In genomic region chr7:65461412-65461811, GRCm38 (mm10) we compare ENCODE assay signal across 19 mouse cellular contexts.
A peak's percentile ranks its signal among the peaks of the same experiment; 100 is the strongest.
DNase-seq lines count a peak whose midpoint lies in the region; ATAC-seq and TF ChIP-seq lines count a peak whose summit lies in the region.
"Had no signal": no experiment of that assay in that cellular context is flagged by ENCODE, and none has a peak within 500 bp of the region (broad histone marks: within the 10 kb centered on the region; RNA-seq: fewer than 3 reads in every experiment).

No protein-coding gene starts in this region.

- DNase-seq in heart, adult 11 months, result peak; percentile 96
- DNase-seq in heart, postnatal 25 days (ENCODE audit: low spot score), result no peak
- peak; percentile 36 for DNase-seq in kidney, adult 9 months
- DNase-seq in kidney, adult 11 months, result no peak
- DNase-seq in midbrain, postnatal 0 days (ENCODE audit: low spot score), result peak; percentile 41
- DNase-seq in layer of hippocampus, postnatal 10 days (ENCODE audit: low spot score in 2 of 2), result no peak
- DNase-seq in gastrocnemius, postnatal 4 days (ENCODE audit: low spot score in 2 of 2), result no peak
- DNase-seq: B cell, adult 2 months; cerebellum, postnatal 25 days; embryo, embryonic 11 days; gastrocnemius, postnatal 25 days; midbrain, embryonic 14.5 days; thymus, postnatal 14 days had no signal

- WGBS in midbrain, postnatal 0 days, result 100% methylated on average over 1 of the region's 1 CpGs
- 91% methylated on average over 1 of the region's 1 CpGs for WGBS in midbrain, embryonic 13.5 days

- H3K4me2 ChIP-seq in midbrain, postnatal 0 days (ENCODE audit: low read depth, low read length, poor library complexity, severe bottlenecking), result no peak overlapping the region
- H3K4me2 ChIP-seq in midbrain, embryonic 13.5 days (replicated peaks), result no peak overlapping the region
- H3K4me2 ChIP-seq: hindbrain, embryonic 12.5 days; liver, embryonic 11.5 days had no signal

- no peaks in the 10 kb centered on the region for H3K4me1 ChIP-seq in midbrain, postnatal 0 days (ENCODE audit: insufficient read depth, low read length)
- H3K4me1 ChIP-seq in midbrain, embryonic 13.5 days (replicated peaks), result no peaks in the 10 kb centered on the region
- H3K4me1 ChIP-seq: hindbrain, embryonic 12.5 days had no signal

- H3K4me3 ChIP-seq in midbrain, postnatal 0 days (ENCODE audit: low read depth, low read length), result no peak overlapping the region
- no peak overlapping the region for H3K4me3 ChIP-seq in midbrain, embryonic 13.5 days (replicated peaks)
- H3K4me3 ChIP-seq: hindbrain, embryonic 12.5 days; myocyte had no signal

- H3K9ac ChIP-seq in midbrain, postnatal 0 days (replicated peaks; ENCODE audit: low read length, poor library complexity, severe bottlenecking), result no peak overlapping the region
- H3K9ac ChIP-seq in midbrain, embryonic 13.5 days (replicated peaks), result no peak overlapping the region
- H3K9ac ChIP-seq: hindbrain, embryonic 12.5 days had no signal

- intact Hi-C loops in heart, postnatal 25 days (cut with DNase I), result no loop called here

- no peak for ATAC-seq in midbrain, postnatal 0 days (ENCODE audit: low FRiP score)
- ATAC-seq in midbrain, embryonic 13.5 days, result no peak
- ATAC-seq: forebrain, embryonic 16.5 days; inflammation-experienced regulatory T-cells, adult 6 months had no signal

- no peaks in the 10 kb centered on the region for H3K36me3 ChIP-seq in midbrain, postnatal 0 days (ENCODE audit: insufficient read depth, low read length)
- no peaks in the 10 kb centered on the region for H3K36me3 ChIP-seq in midbrain, embryonic 13.5 days
- H3K36me3 ChIP-seq: hindbrain, embryonic 12.5 days had no signal

- no peak for TF ChIP-seq CTCF in midbrain, postnatal 0 days (IDR thresholded peaks at IDR 0.05)

- no peaks in the 10 kb centered on the region for H3K9me3 ChIP-seq in midbrain, postnatal 0 days (ENCODE audit: low read length)
- no peaks in the 10 kb centered on the region for H3K9me3 ChIP-seq in midbrain, embryonic 13.5 days
- H3K9me3 ChIP-seq: hindbrain, embryonic 12.5 days had no signal

- H3K27ac ChIP-seq in midbrain, postnatal 0 days (ENCODE audit: low read depth, low read length), result no peak overlapping the region
- no peak overlapping the region for H3K27ac ChIP-seq in midbrain, embryonic 13.5 days
- H3K27ac ChIP-seq: hindbrain, embryonic 12.5 days had no signal

- no peaks in the 10 kb centered on the region for H3K27me3 ChIP-seq in midbrain, postnatal 0 days (ENCODE audit: insufficient read depth, low read length)
- no peaks in the 10 kb centered on the region for H3K27me3 ChIP-seq in midbrain, embryonic 13.5 days
- H3K27me3 ChIP-seq: hindbrain, embryonic 12.5 days had no signal

Comparison
In these comparisons a context has a peak if more than half of its experiments do, and no peak if none do; other contexts are left out.
1. DNase-seq: peak in heart, adult 11 months (single experiment), kidney, adult 9 months (single experiment) and midbrain, postnatal 0 days (single experiment); none in heart, postnatal 25 days (single experiment), kidney, adult 11 months (single experiment), layer of hippocampus, postnatal 10 days (0 of 2) and gastrocnemius, postnatal 4 days (0 of 2).